Mouse (Mus musculus): ENCODE data around the gene Nelfa.
A peak's percentile ranks its signal among the peaks of the same experiment; 100 is the strongest.

- 0 out of 2 replicates have a peak, but pooled peaks have one; percentile 1 for TF ChIP-seq ZC3H11A (IDR thresholded peaks at IDR 0.05; ENCODE audit: borderline replicate concordance, low read depth, low read length)
- TF ChIP-seq MAFK (IDR thresholded peaks at IDR 0.05; ENCODE audit: insufficient read depth, low read depth, low read length), result no peak
- TF ChIP-seq HCFC1 (IDR thresholded peaks at IDR 0.05; ENCODE audit: borderline replicate concordance, insufficient read depth, low read length), result no peak
- TF ChIP-seq CHD2 (IDR thresholded peaks at IDR 0.05; ENCODE audit: low read depth, low read length), result no peak
- TF ChIP-seq ZNF384 (IDR thresholded peaks at IDR 0.05; ENCODE audit: low read depth, low read length), result no peak
Observed at GRCm38 (mm10) chr5:33954354-33954753, 18.1 kb upstream of the Nelfa start.
